In genomic region chr10:59322271-59322670, GRCm38 (mm10) we compare ENCODE assay signal across 8 mouse cellular contexts. TPM values are rescaled to one million over a fixed set of nuclear protein-coding genes. Genes with fewer than 3 reads are reported as not detected.
DNase-seq lines count a peak whose midpoint lies in the region; TF ChIP-seq lines count a peak whose summit lies in the region.

No protein-coding gene starts in this region.

- peak overlapping the region; percentile 99; the same call in 1 of the 2 replicates for H3K27ac ChIP-seq in heart, adult 2 months
- H3K27ac ChIP-seq in CH12.LX (ENCODE audit: insufficient read depth, low read depth), result no peak overlapping the region
- peak overlapping the region; percentile 97 for H3K27ac ChIP-seq in hindbrain, embryonic 10.5 days
- H3K27ac ChIP-seq in macrophage, result peak overlapping the region; percentile 73

- dilution Hi-C loops in CH12.LX (cut with MboI; ENCODE audit: extremely low pct_ligation_motif_present, extremely low pct_unique_long_range_greater_than_20kb, low sequenced_read_pairs), result no loop called here

- H3K4me3 ChIP-seq in heart, adult 2 months, result no peak overlapping the region; the same call in 1 of the 2 replicates
- H3K4me3 ChIP-seq in CH12.LX (replicated peaks in 1 of 3; ENCODE audit: low read depth in 2 of 3, low read length in 2 of 3, poor library complexity in 1 of 3) (no peak overlapping the region), macrophage (ENCODE audit: inconsistent target) (no peak overlapping the region)
- peak overlapping the region; percentile 82 for H3K4me3 ChIP-seq in hindbrain, embryonic 10.5 days

- no peaks in the 10 kb centered on the region for H3K9me3 ChIP-seq in CH12.LX (replicated peaks; ENCODE audit: low read length)
- no peaks in the 10 kb centered on the region for H3K9me3 ChIP-seq in hindbrain, embryonic 10.5 days

- TF ChIP-seq RAD21 in CH12.LX (IDR thresholded peaks at IDR 0.05; ENCODE audit: low read depth, low read length), result no peak

- WGBS in heart, adult 2 months, result 57% methylated on average over 4 of the region's 4 CpGs
- 55% methylated on average over 4 of the region's 4 CpGs for WGBS in hindbrain, embryonic 10.5 days
- WGBS in macrophage (ENCODE audit: missing documents), result 65% methylated on average over 4 of the region's 4 CpGs

- no peak for DNase-seq in heart, adult 2 months
- no peak for DNase-seq in heart, postnatal 25 days (ENCODE audit: low spot score)
- no peak for DNase-seq in CH12.LX (ENCODE audit: extremely low read depth)
- no peak for DNase-seq in hindbrain, embryonic 10.5 days (ENCODE audit: low spot score)
- DNase-seq in frontal cortex, adult 2 months (ENCODE audit: extremely low spot score in 1 of 2, low spot score in 1 of 2), result no peak
- no peak for DNase-seq in kidney, postnatal 4 days
- DNase-seq in ovary, postnatal 36 days (ENCODE audit: low spot score), result no peak

- H3K9ac ChIP-seq in heart, adult 2 months (ENCODE audit: low read depth, low read length), result no peak overlapping the region
- peak overlapping the region; percentile 80; the same call in 1 of the 2 replicates for H3K9ac ChIP-seq in CH12.LX (ENCODE audit: insufficient read depth, low read depth)

- no peak for TF ChIP-seq EP300 in heart, adult 2 months (IDR thresholded peaks at IDR 0.05; ENCODE audit: insufficient read depth, low read depth, low read length)
- TF ChIP-seq EP300 in CH12.LX (IDR thresholded peaks at IDR 0.05; ENCODE audit: low read length), result no peak

- TF ChIP-seq POLR2A in heart, adult 2 months (IDR thresholded peaks at IDR 0.05; ENCODE audit: insufficient read depth, low read depth, low read length), result no peak
- TF ChIP-seq POLR2A in CH12.LX (IDR thresholded peaks at IDR 0.05; ENCODE audit: low read depth, low read length), result no peak

- intact Hi-C loops in heart, adult 2 months (cut with DNase I), result loop anchor here (5.0 to 10.0 kb wide), 2 partner anchors 100 to 383 kb away; partner anchors contain the start of genes Micu1, Sept10 and Sowahc
- intact Hi-C loops in heart, postnatal 25 days (cut with DNase I), result no loop called here

- no peak for TF ChIP-seq CTCF in heart, adult 2 months (IDR thresholded peaks at IDR 0.05)
- TF ChIP-seq CTCF in CH12.LX (conservative IDR thresholded peaks at IDR 0.05 in 1 of 2, IDR thresholded peaks at IDR 0.05 in 1 of 2; ENCODE audit: low read depth in 2 of 2, low read length in 2 of 2), result no peak

- H3K4me1 ChIP-seq in heart, adult 2 months (ENCODE audit: control insufficient read depth, insufficient read depth, low read length), result peaks cover 1% of the 10 kb centered on the region
- H3K4me1 ChIP-seq in CH12.LX (ENCODE audit: control insufficient read depth in 1 of 2, insufficient read depth in 2 of 2), result peaks cover 0 to 26% of the 10 kb centered on the region in 2 experiments; a peak in 2 of 4 replicates
- H3K4me1 ChIP-seq in hindbrain, embryonic 10.5 days (replicated peaks), result peaks cover 38% of the 10 kb centered on the region

- peak overlapping the region; percentile 73 for H3K4me2 ChIP-seq in CH12.LX (ENCODE audit: insufficient read depth, low read depth, poor library complexity, severe bottlenecking)

- no peaks in the 10 kb centered on the region for H3K27me3 ChIP-seq in heart, adult 2 months (ENCODE audit: control insufficient read depth, insufficient read depth, low read length)
- no peaks in the 10 kb centered on the region for H3K27me3 ChIP-seq in CH12.LX (replicated peaks)
- H3K27me3 ChIP-seq in hindbrain, embryonic 10.5 days (ENCODE audit: insufficient read depth, poor library complexity, severe bottlenecking), result no peaks in the 10 kb centered on the region

- H3K36me3 ChIP-seq in heart, adult 2 months (ENCODE audit: control insufficient read depth, insufficient read depth, low read length), result peaks cover 8% of the 10 kb centered on the region
- H3K36me3 ChIP-seq in CH12.LX (replicated peaks in 1 of 2; ENCODE audit: control insufficient read depth in 1 of 2, insufficient read depth in 1 of 2, low read length in 1 of 2) (no peaks in the 10 kb centered on the region), macrophage (ENCODE audit: inconsistent target) (no peaks in the 10 kb centered on the region)
- no peaks in the 10 kb centered on the region for H3K36me3 ChIP-seq in hindbrain, embryonic 10.5 days

- no peaks in the 10 kb centered on the region for H3K79me2 ChIP-seq in heart, adult 2 months (replicated peaks; ENCODE audit: control insufficient read depth, insufficient read depth, low read length)
- peaks cover 21% of the 10 kb centered on the region for H3K79me2 ChIP-seq in CH12.LX (replicated peaks; ENCODE audit: control insufficient read depth, extremely low read depth, insufficient read depth, poor library complexity, severe bottlenecking)
- H3K79me2 ChIP-seq in macrophage (ENCODE audit: inconsistent target), result peaks cover 37% of the 10 kb centered on the region

- in situ Hi-C loops in CH12.LX (cut with MboI; ENCODE audit: low pct_ligation_motif_present, low pct_unique_long_range_greater_than_20kb, low sequenced_read_pairs), result no loop called here

TF ChIP-seq in CH12.LX, 34 proteins besides CTCF, POLR2A, EP300 and RAD21:
- TF ChIP-seq ZKSCAN1 (IDR thresholded peaks at IDR 0.05; ENCODE audit: borderline replicate concordance, low read depth, low read length), result no peak
- 0 out of 2 replicates have a peak, but pooled peaks have one; percentile 13 for TF ChIP-seq MAFK (IDR thresholded peaks at IDR 0.05; ENCODE audit: insufficient replicate concordance, low read length)

RNA-seq across cellular contexts. Expression of gene P4ha1, which starts 0.8 kb away (rescaled TPM):
- total RNA-seq in heart, adult 2 months (2021), result 10 to 100 TPM; 42.4 to 48.0 TPM
- polyA plus RNA-seq in heart, adult 2 months (2012; rRNA removed), result 14.8 and 34.7 TPM in 2 replicates
- total RNA-seq in heart, postnatal 25 days (2021), result 10 to 100 TPM; 36.6 to 51.2 TPM
- total RNA-seq in CH12.LX (2012; rRNA removed) (52.0 and 87.2 TPM in 2 replicates), CH12.LX (2014; rRNA removed) (138 and 141 TPM in 2 replicates)
- polyA plus RNA-seq in CH12.LX (2012; ENCODE audit: insufficient read length, low read depth) (38.4 and 39.9 TPM in 2 replicates), macrophage (2018) (45.8 to 78.9 TPM (median 65.6 TPM) in 3 replicates)
- polyA plus RNA-seq in hindbrain, embryonic 10.5 days (2016; fragmentation: Nextera tagmentation; extraction: Ambion mirVana), result 37.2 and 53.0 TPM in 2 replicates
- 100 to 1,000 TPM in 1 of 26 experiments, 10 to 100 TPM in 25; 21.6 to 111 (median 52.5) TPM for total RNA-seq in macrophage (2018; cell fraction: chromatin; rRNA removed)
- 100 to 1,000 TPM in 3 of 26 experiments, 10 to 100 TPM in 23; 38.2 to 109 (median 58.9) TPM for total RNA-seq in macrophage (2018; cell fraction: cytosol; rRNA removed)
- 100 to 1,000 TPM in 14 of 26 experiments, 10 to 100 TPM in 12; 53.3 to 199 (median 119) TPM for total RNA-seq in macrophage (2018; cell fraction: nucleus; rRNA removed)
- 27.4 and 29.2 TPM in 2 replicates for polyA plus RNA-seq in frontal cortex, adult 2 months (2012; rRNA removed)
